Comparison of ENCODE assay signal across 20 mouse cellular contexts in the genomic region with DNA sequence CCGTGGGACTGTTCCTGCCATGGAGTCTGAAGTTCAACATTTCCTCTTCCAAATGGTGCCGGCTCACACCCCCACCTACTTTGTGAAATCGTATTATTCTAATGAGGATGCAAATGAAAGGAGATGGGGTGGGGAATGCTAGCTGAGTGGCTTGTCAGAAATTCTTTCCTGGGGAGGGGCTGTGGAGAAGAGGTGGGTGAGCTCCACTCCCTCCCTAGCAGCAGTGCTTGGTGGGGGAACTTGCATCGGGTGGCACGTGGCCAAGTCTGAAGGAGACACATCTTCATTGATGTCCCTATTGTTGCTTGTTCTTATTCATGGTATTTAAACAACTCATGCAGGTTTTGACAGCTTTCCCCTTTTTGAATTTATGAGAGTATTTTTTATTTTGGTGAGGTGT.
DNase-seq lines count a peak whose midpoint lies in the region; ATAC-seq and TF ChIP-seq lines count a peak whose summit lies in the region.
"Had no signal": no experiment of that assay in that cellular context is flagged by ENCODE, and none has a peak within 500 bp of the region (broad histone marks: within the 10 kb centered on the region; RNA-seq: fewer than 3 reads in every experiment).

No protein-coding gene starts in this region.

- no peak overlapping the region for H3K27ac ChIP-seq in forebrain, embryonic 14.5 days (ENCODE audit: low read depth, low read length)
- no peak overlapping the region for H3K27ac ChIP-seq in forebrain, embryonic 12.5 days
- H3K27ac ChIP-seq in left cerebral cortex, adult 2 months: peak overlapping the region; percentile 71
- no peak overlapping the region for H3K27ac ChIP-seq in embryonic facial prominence, embryonic 14.5 days (replicated peaks; ENCODE audit: low read depth, low read length)
- H3K27ac ChIP-seq in hindbrain, embryonic 10.5 days: no peak overlapping the region
- no peak overlapping the region for H3K27ac ChIP-seq in heart, adult 2 months
- H3K27ac ChIP-seq: gastrocnemius, adult 2 months; heart, embryonic 15.5 days; hindbrain, embryonic 13.5 days; intestine, embryonic 15.5 days; liver, embryonic 13.5 days; midbrain, embryonic 12.5 days; neural tube, embryonic 15.5 days had no signal

- no peak overlapping the region for H3K4me2 ChIP-seq in forebrain, embryonic 14.5 days (ENCODE audit: low read length)
- H3K4me2 ChIP-seq in forebrain, embryonic 12.5 days: no peak overlapping the region
- no peak overlapping the region for H3K4me2 ChIP-seq in embryonic facial prominence, embryonic 14.5 days (ENCODE audit: low read depth, low read length)
- H3K4me2 ChIP-seq: heart, embryonic 15.5 days; hindbrain, embryonic 13.5 days; intestine, embryonic 15.5 days; liver, embryonic 13.5 days; midbrain, embryonic 12.5 days; neural tube, embryonic 15.5 days had no signal

- peaks cover 3% of the 10 kb centered on the region; the same call in 1 of the 2 replicates for H3K4me1 ChIP-seq in forebrain, embryonic 14.5 days (ENCODE audit: control insufficient read depth, insufficient read depth, low read length)
- H3K4me1 ChIP-seq in forebrain, embryonic 12.5 days: peaks cover 4% of the 10 kb centered on the region; the same call in 1 of the 2 replicates
- H3K4me1 ChIP-seq in embryonic facial prominence, embryonic 14.5 days (ENCODE audit: control insufficient read depth, insufficient read depth, low read length): peaks cover 19% of the 10 kb centered on the region
- H3K4me1 ChIP-seq in hindbrain, embryonic 10.5 days (replicated peaks): 0 out of 2 replicates have a peak, but pooled peaks cover 3% of the 10 kb centered on the region
- H3K4me1 ChIP-seq in heart, adult 2 months (ENCODE audit: control insufficient read depth, insufficient read depth, low read length): no peaks in the 10 kb centered on the region
- H3K4me1 ChIP-seq: heart, embryonic 15.5 days; intestine, embryonic 15.5 days; liver, embryonic 13.5 days; midbrain, embryonic 12.5 days had no signal

- no peaks in the 10 kb centered on the region for H3K79me2 ChIP-seq in heart, adult 2 months (replicated peaks; ENCODE audit: control insufficient read depth, insufficient read depth, low read length)

- no peak for ATAC-seq in forebrain, embryonic 14.5 days
- no peak for ATAC-seq in forebrain, embryonic 12.5 days (ENCODE audit: low FRiP score)
- no peak for ATAC-seq in embryonic facial prominence, embryonic 14.5 days (ENCODE audit: low read depth)
- ATAC-seq: intestine, embryonic 15.5 days had no signal

- no peaks in the 10 kb centered on the region for H3K36me3 ChIP-seq in forebrain, embryonic 14.5 days (ENCODE audit: control insufficient read depth, insufficient read depth, low read length)
- no peaks in the 10 kb centered on the region for H3K36me3 ChIP-seq in forebrain, embryonic 12.5 days (replicated peaks)
- no peaks in the 10 kb centered on the region for H3K36me3 ChIP-seq in embryonic facial prominence, embryonic 14.5 days (ENCODE audit: control insufficient read depth, insufficient read depth, low read length)
- H3K36me3 ChIP-seq in hindbrain, embryonic 10.5 days: no peaks in the 10 kb centered on the region
- no peaks in the 10 kb centered on the region for H3K36me3 ChIP-seq in heart, adult 2 months (ENCODE audit: control insufficient read depth, insufficient read depth, low read length)
- H3K36me3 ChIP-seq: heart, embryonic 15.5 days; hindbrain, embryonic 13.5 days; intestine, embryonic 15.5 days; liver, embryonic 13.5 days; midbrain, embryonic 12.5 days; neural tube, embryonic 15.5 days had no signal

- no peak for TF ChIP-seq EP300 in heart, adult 2 months (IDR thresholded peaks at IDR 0.05; ENCODE audit: insufficient read depth, low read depth, low read length)

- H3K4me3 ChIP-seq in forebrain, embryonic 14.5 days (ENCODE audit: low read depth, low read length): no peak overlapping the region
- H3K4me3 ChIP-seq in forebrain, embryonic 12.5 days (replicated peaks): no peak overlapping the region
- H3K4me3 ChIP-seq in left cerebral cortex, adult 2 months: no peak overlapping the region
- no peak overlapping the region for H3K4me3 ChIP-seq in embryonic facial prominence, embryonic 14.5 days (ENCODE audit: low read depth, low read length)
- no peak overlapping the region for H3K4me3 ChIP-seq in hindbrain, embryonic 10.5 days
- H3K4me3 ChIP-seq in heart, adult 2 months: no peak overlapping the region
- H3K4me3 ChIP-seq: gastrocnemius, adult 2 months; heart, embryonic 15.5 days; hindbrain, embryonic 13.5 days; intestine, embryonic 15.5 days; liver, embryonic 13.5 days; midbrain, embryonic 12.5 days; neural tube, embryonic 15.5 days had no signal

- no peaks in the 10 kb centered on the region for H3K9me3 ChIP-seq in forebrain, embryonic 14.5 days (replicated peaks; ENCODE audit: control insufficient read depth, low read length)
- H3K9me3 ChIP-seq in forebrain, embryonic 12.5 days: no peaks in the 10 kb centered on the region
- H3K9me3 ChIP-seq in embryonic facial prominence, embryonic 14.5 days (ENCODE audit: control insufficient read depth, low read length): no peaks in the 10 kb centered on the region
- H3K9me3 ChIP-seq in hindbrain, embryonic 10.5 days: no peaks in the 10 kb centered on the region
- H3K9me3 ChIP-seq: heart, embryonic 15.5 days; hindbrain, embryonic 13.5 days; intestine, embryonic 15.5 days; liver, embryonic 13.5 days; midbrain, embryonic 12.5 days; neural tube, embryonic 15.5 days had no signal

- WGBS in forebrain, embryonic 14.5 days: 44% methylated on average over 5 of the region's 5 CpGs
- 59% methylated on average over 5 of the region's 5 CpGs for WGBS in forebrain, embryonic 12.5 days
- 21% methylated on average over 5 of the region's 5 CpGs for WGBS in embryonic facial prominence, embryonic 14.5 days
- 58% methylated on average over 5 of the region's 5 CpGs for WGBS in hindbrain, embryonic 10.5 days
- WGBS in heart, adult 2 months: 25% methylated on average over 5 of the region's 5 CpGs

- H3K9ac ChIP-seq in forebrain, embryonic 14.5 days (ENCODE audit: low read length): no peak overlapping the region
- no peak overlapping the region for H3K9ac ChIP-seq in forebrain, embryonic 12.5 days
- H3K9ac ChIP-seq in embryonic facial prominence, embryonic 14.5 days (ENCODE audit: low read depth, low read length): no peak overlapping the region
- no peak overlapping the region for H3K9ac ChIP-seq in heart, adult 2 months (ENCODE audit: low read depth, low read length)
- H3K9ac ChIP-seq: heart, embryonic 15.5 days; hindbrain, embryonic 13.5 days; intestine, embryonic 15.5 days; liver, embryonic 13.5 days; midbrain, embryonic 12.5 days; neural tube, embryonic 15.5 days had no signal

- DNase-seq in forebrain, embryonic 14.5 days (ENCODE audit: low spot score): peak; percentile 40
- no peak for DNase-seq in left cerebral cortex, adult 2 months (ENCODE audit: extremely low spot score in 1 of 2, low spot score in 2 of 2)
- no peak for DNase-seq in left cerebral cortex, adult 8-10 months (ENCODE audit: low spot score in 2 of 2)
- DNase-seq in ES-CJ7 (ENCODE audit: low read depth, low spot score): peak; percentile 9
- peak; percentile 65 for DNase-seq in embryonic facial prominence, embryonic 14.5 days (ENCODE audit: low spot score)
- DNase-seq in hindbrain, embryonic 10.5 days (ENCODE audit: low spot score): no peak
- no peak for DNase-seq in heart, adult 2 months
- DNase-seq: adrenal gland, adult 2 months; cerebellum, adult 9-11 months; embryo, embryonic 11 days; heart, adult 11 months; liver, embryonic 13.5 days; lung, postnatal 14 days had no signal

- no peak for TF ChIP-seq CTCF in left cerebral cortex, adult 2 months (IDR thresholded peaks at IDR 0.05)
- TF ChIP-seq CTCF in heart, adult 2 months (IDR thresholded peaks at IDR 0.05): no peak

- TF ChIP-seq POLR2A in heart, adult 2 months (IDR thresholded peaks at IDR 0.05; ENCODE audit: insufficient read depth, low read depth, low read length): no peak

- intact Hi-C loops in left cerebral cortex, adult 2 months (cut with DNase I): loop anchor here (2.0 to 10.0 kb wide), 6 partner anchors 71 to 601 kb away; a partner anchor contains a TSS
- intact Hi-C loops in heart, adult 2 months (cut with DNase I): no loop called here

- no peaks in the 10 kb centered on the region for H3K27me3 ChIP-seq in forebrain, embryonic 14.5 days (replicated peaks; ENCODE audit: control insufficient read depth, insufficient read depth, low read length)
- H3K27me3 ChIP-seq in forebrain, embryonic 12.5 days: no peaks in the 10 kb centered on the region
- H3K27me3 ChIP-seq in embryonic facial prominence, embryonic 14.5 days (replicated peaks; ENCODE audit: control insufficient read depth, insufficient read depth, low read length): no peaks in the 10 kb centered on the region
- H3K27me3 ChIP-seq in hindbrain, embryonic 10.5 days (ENCODE audit: insufficient read depth, poor library complexity, severe bottlenecking): no peaks in the 10 kb centered on the region
- H3K27me3 ChIP-seq in heart, adult 2 months (ENCODE audit: control insufficient read depth, insufficient read depth, low read length): no peaks in the 10 kb centered on the region; the same call in 1 of the 2 replicates
- H3K27me3 ChIP-seq: heart, embryonic 15.5 days; hindbrain, embryonic 13.5 days; intestine, embryonic 15.5 days; liver, embryonic 13.5 days; midbrain, embryonic 12.5 days; neural tube, embryonic 15.5 days had no signal

Comparison
In these comparisons a context has a peak if more than half of its experiments do, and no peak if none do; other contexts are left out.
1. DNase-seq: peak in forebrain, embryonic 14.5 days (single experiment), ES-CJ7 (single experiment) and embryonic facial prominence, embryonic 14.5 days (single experiment); none in left cerebral cortex, adult 2 months (0 of 2), left cerebral cortex, adult 8-10 months (0 of 2), hindbrain, embryonic 10.5 days (single experiment) and heart, adult 2 months (0 of 2).